Mouse (Mus musculus): ENCODE results near the gene Isca1.

DNA sequence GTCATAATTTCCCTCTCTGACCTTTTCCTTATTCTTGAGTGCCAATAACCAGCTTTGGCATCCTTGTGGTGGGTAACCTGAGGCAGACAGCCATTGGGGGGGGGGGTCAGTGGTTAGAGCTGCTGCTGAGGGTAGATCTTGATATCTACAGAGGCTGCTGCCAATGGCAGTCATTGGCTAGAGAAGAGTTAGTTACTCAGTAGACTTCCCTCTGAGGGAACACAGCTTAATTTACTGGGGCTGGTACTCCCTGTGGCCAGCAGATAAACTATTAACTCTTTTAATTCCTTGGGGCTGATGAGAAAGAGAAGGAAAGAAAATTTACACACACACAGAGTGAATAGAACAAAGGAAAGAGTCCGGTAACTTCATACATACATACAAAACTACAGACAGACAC is 50.1 kb downstream of the Isca1 start:
- no peak for TF ChIP-seq POLR2A (IDR thresholded peaks at IDR 0.05; ENCODE audit: insufficient read length, low read depth)
- TF ChIP-seq REST (IDR thresholded peaks at IDR 0.05; ENCODE audit: insufficient read depth, insufficient read length), result no peak
- TF ChIP-seq CEBPB (IDR thresholded peaks at IDR 0.05; ENCODE audit: insufficient read depth, poor library complexity, severe bottlenecking), result no peak
- TF ChIP-seq E2F4 (IDR thresholded peaks at IDR 0.05; ENCODE audit: insufficient read depth), result no peak
- no peak for TF ChIP-seq SRF (IDR thresholded peaks at IDR 0.05; ENCODE audit: control insufficient read depth, insufficient read length, low read depth)
